Mouse (Mus musculus) CD4-positive, CD25-positive, alpha-beta regulatory T cell (primary cell): Measurements from ENCODE around the gene Gm14401. TPM values are rescaled to one million over a fixed set of nuclear protein-coding genes. Genes with fewer than 3 reads are reported as not detected.

Source experiments
- polyA plus RNA-seq: library from polyadenylated mRNA; unstranded; fragments of 100-300 nt; shearing (Covaris generic); gene quantifications from one replicate; pipeline ENCODE4 v1.2.1, GENCODE M21; 2017

Gm14401 gene
- polyA plus RNA-seq: 0.53 TPM

GRCm38 (mm10) chr2:177073432-177074423, at the start of gene Gm14401:
Gene Gm14401 (plus strand): TSS chr2:177074320.

Other genes starting within 250 kb of the Gm14401 start
- gene Gm14408, start 243.2 kb upstream of the Gm14401 start, polyA plus RNA-seq: not detected
- gene Gm14296, start 146.5 kb upstream of the Gm14401 start, polyA plus RNA-seq: 4.5 TPM
- 2.0 TPM for gene Gm14419, start 73.4 kb upstream of the Gm14401 start, polyA plus RNA-seq
- gene Gm14410, start 132.1 kb downstream of the Gm14401 start, polyA plus RNA-seq: 7.6 TPM
- not detected for gene Gm14409, start 192.7 kb downstream of the Gm14401 start, polyA plus RNA-seq
- 0.14 TPM for gene Gm14412, start 250.0 kb downstream of the Gm14401 start, polyA plus RNA-seq